Mouse (Mus musculus) MEL (cell line): ENCODE measurements at regions not wholly inside any gene's neighbourhood (a gene's known extent, or its start where the extent isn't known, plus 50 kb on each side); places are given as distances from the start of the nearest gene placed in this dataset.
"Not testable (repeated sequence)": the region's sequence is repeated elsewhere in the genome, so short reads cannot be mapped to it uniquely, and the experiment has no call there.

Experiments used
- DNase-seq: peaks from one replicate; pipeline ENCODE4 v3.0.0; 2011; ENCODE audit warnings: low read depth, low spot score
- H3K27ac ChIP-seq: 2 replicates; pipeline ENCODE4 v1.5.1; 2012; ENCODE audit warnings: low read depth, mild to moderate bottlenecking, control low read depth, low read length, moderate library complexity; ENCODE audit not compliant: control insufficient read depth
- H3K27me3 ChIP-seq, 2 experiments: fragments of 150-350 bp in 1 of 2; sonication (generic) in 1 of 2; 2 replicates each; pipeline ENCODE4 v1.6.1; 2012; ENCODE audit warnings: low read length in 2 of 2, mild to moderate bottlenecking in 2 of 2, improper control_type of control experiment in 1 of 2, moderate library complexity in 1 of 2; ENCODE audit not compliant: insufficient read depth in 2 of 2, control insufficient read depth in 1 of 2
- H3K36me3 ChIP-seq, 2 experiments: 2 replicates each; pipeline ENCODE4 v1.6.1; 2012 to 2014; ENCODE audit warnings: low read length in 2 of 2, improper control_type of control experiment in 1 of 2, inconsistent platforms in 1 of 2, mild to moderate bottlenecking in 1 of 2; ENCODE audit not compliant: insufficient read depth in 2 of 2, control insufficient read depth in 1 of 2
- H3K4me1 ChIP-seq, 2 experiments: fragments of 150-350 bp in 1 of 2; sonication (generic) in 1 of 2; 2 replicates each; pipeline ENCODE4 v1.6.1; 2012; ENCODE audit warnings: low read length in 2 of 2, improper control_type of control experiment in 1 of 2, mild to moderate bottlenecking in 1 of 2; ENCODE audit not compliant: insufficient read depth in 2 of 2, control insufficient read depth in 1 of 2
- H3K4me3 ChIP-seq, 2 experiments: fragments of 150-350 bp in 1 of 2; sonication (generic) in 1 of 2; 2 replicates each; pipeline ENCODE4 v1.5.1; 2012; ENCODE audit warnings: low read depth in 2 of 2, low read length in 2 of 2, mild to moderate bottlenecking in 2 of 2, moderate library complexity in 2 of 2, control low read depth in 1 of 2, improper control_type of control experiment in 1 of 2; ENCODE audit not compliant: control insufficient read depth in 1 of 2, insufficient read depth in 1 of 2
- H3K79me2 ChIP-seq: 2 replicates; pipeline ENCODE4 v1.6.1; 2012; ENCODE audit warnings: mild to moderate bottlenecking, low read length, moderate library complexity; ENCODE audit not compliant: control insufficient read depth, poor library complexity, insufficient read depth
- H3K9ac ChIP-seq: 2 replicates; pipeline ENCODE4 v1.6.1; 2012; ENCODE audit warnings: low read depth, mild to moderate bottlenecking, control low read depth, low read length, moderate library complexity; ENCODE audit not compliant: control insufficient read depth, poor library complexity, severe bottlenecking
- H3K9me3 ChIP-seq: fragments of 150-350 bp; sonication (generic); replicated peaks from 2 replicates; pipeline ENCODE4 v1.6.1; 2012; ENCODE audit warnings: mild to moderate bottlenecking, low read length, improper control_type of control experiment, moderate library complexity; ENCODE audit not compliant: insufficient read depth

- not testable (repeated sequence) for H3K36me3 ChIP-seq, H3K27me3 ChIP-seq, H3K9me3 ChIP-seq
These were observed 384.4 kb upstream of the Olfr1507 start for GRCm38 (mm10) chr14:52879978-52880377.

GRCm38 (mm10) chr14:52863841-52864240 lies 368.3 kb upstream of the Olfr1507 start:
- not testable (repeated sequence) for H3K9ac ChIP-seq, H3K27ac ChIP-seq, H3K79me2 ChIP-seq, H3K27me3 ChIP-seq, H3K36me3 ChIP-seq, H3K9me3 ChIP-seq, H3K4me3 ChIP-seq, DNase-seq, H3K4me1 ChIP-seq

More at GRCm38 (mm10) chr14:52879978-52880377, 384.4 kb upstream of the Olfr1507 start:
- not testable (repeated sequence) for H3K9ac ChIP-seq, H3K27ac ChIP-seq, DNase-seq, H3K4me3 ChIP-seq, H3K79me2 ChIP-seq, H3K4me1 ChIP-seq

DNA sequence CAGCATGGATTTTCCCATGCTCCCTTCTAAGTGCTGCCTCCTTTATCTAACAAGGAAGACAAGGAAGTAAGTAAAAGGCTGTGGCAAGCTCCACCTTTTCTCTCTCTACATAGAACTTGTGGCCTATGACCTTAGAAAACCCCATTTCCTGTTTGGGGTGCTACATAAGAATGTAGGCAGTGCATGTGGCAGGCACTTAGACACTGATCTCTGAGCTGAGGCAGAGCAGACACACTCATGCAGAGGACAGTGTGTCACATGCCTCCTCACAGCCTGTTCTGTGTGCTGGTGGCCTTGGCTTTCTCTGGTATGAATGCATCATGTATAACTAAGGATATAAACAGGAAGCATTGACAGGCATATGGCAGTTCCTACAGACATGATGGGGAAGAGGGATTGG lies 367.6 kb upstream of the Olfr1507 start:
- not testable (repeated sequence) for H3K9me3 ChIP-seq, H3K4me1 ChIP-seq, H3K27ac ChIP-seq, DNase-seq, H3K4me3 ChIP-seq, H3K9ac ChIP-seq, H3K27me3 ChIP-seq, H3K79me2 ChIP-seq, H3K36me3 ChIP-seq

DNA sequence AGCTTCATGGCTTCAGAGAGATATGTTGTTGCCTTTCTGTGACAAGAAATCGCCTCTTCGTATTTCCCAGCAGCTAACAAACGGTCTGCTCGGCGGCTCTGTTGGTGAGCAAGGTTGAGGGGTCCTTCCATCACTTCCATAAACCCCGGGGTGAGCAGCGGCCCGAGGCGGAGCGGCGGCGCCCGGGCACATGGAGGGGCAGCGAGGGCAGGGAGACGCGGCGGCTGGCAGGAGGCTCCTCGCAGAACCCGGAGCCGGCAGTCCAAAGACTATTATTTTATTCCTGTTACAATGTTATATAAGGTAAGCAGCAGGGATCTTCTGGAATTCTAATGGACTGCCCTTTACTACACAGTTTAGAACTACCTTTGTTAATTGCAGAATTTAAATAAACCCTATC lies 366.9 kb upstream of the Olfr1507 start:
- not testable (repeated sequence) for H3K27ac ChIP-seq, H3K4me1 ChIP-seq, DNase-seq, H3K4me3 ChIP-seq, H3K36me3 ChIP-seq, H3K9me3 ChIP-seq, H3K9ac ChIP-seq, H3K79me2 ChIP-seq, H3K27me3 ChIP-seq

GRCm38 (mm10) chr14:52855339-52855738 lies 359.8 kb upstream of the Olfr1507 start:
- not testable (repeated sequence) for DNase-seq, H3K27me3 ChIP-seq, H3K36me3 ChIP-seq, H3K9me3 ChIP-seq, H3K79me2 ChIP-seq, H3K4me1 ChIP-seq, H3K9ac ChIP-seq, H3K27ac ChIP-seq, H3K4me3 ChIP-seq

DNA sequence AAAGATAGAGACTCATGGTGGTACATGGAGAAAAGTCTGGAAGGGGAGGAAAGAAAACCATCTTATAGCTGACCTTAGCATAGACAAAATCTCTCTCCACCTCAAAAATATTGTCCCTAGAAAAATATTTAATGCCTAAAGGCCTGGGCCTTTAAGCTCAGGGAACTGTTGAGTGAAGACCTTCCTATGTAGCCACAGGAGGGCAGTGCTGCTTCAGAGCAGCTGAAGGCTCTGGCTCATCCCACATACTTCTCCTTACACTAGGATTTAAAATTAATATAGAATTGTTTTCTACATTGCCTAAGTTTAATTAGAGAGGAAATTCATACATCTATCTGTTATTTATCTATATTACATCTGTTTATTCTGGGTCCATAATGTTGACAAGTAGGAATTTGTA lies 358.0 kb upstream of the Olfr1507 start:
- H3K9ac ChIP-seq, H3K36me3 ChIP-seq, DNase-seq: not testable (repeated sequence)

DNA sequence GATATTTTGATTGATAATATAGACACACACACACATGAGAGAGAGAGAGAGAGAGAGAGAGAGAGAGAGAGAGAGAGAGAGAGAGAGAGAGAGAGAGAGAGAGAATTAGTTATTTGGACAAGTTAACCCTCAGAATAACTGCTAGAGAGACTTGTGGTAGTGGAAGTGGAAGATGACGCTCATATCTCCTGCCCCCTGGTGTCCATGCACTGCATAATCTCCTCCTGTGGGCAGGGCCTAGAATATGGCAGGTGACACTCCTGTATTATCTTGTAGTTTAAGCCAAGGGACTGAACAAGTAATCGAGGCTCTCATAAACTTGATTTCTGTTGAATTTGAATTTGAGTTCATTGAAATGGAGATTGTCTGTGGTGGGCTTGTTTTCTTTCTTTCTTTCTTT lies 352.4 kb upstream of the Olfr1507 start:
- H3K27me3 ChIP-seq, H3K4me3 ChIP-seq, H3K79me2 ChIP-seq, H3K36me3 ChIP-seq, H3K4me1 ChIP-seq, H3K9ac ChIP-seq, H3K9me3 ChIP-seq, DNase-seq, H3K27ac ChIP-seq: not testable (repeated sequence)

More for the DNA sequence above, 358.0 kb upstream of the Olfr1507 start:
- not testable (repeated sequence) for H3K27me3 ChIP-seq, H3K4me1 ChIP-seq, H3K27ac ChIP-seq, H3K79me2 ChIP-seq, H3K9me3 ChIP-seq, H3K4me3 ChIP-seq
